Mouse (Mus musculus) testis, adult 2 months (tissue): ENCODE results near the gene Agpat4. TPM values are rescaled to one million over a fixed set of nuclear protein-coding genes. Genes with fewer than 3 reads are reported as not detected.

Experiments used
- H3K27ac ChIP-seq: fragments of 200-500 bp; 2 replicates; pipeline ENCODE4 v1.5.1; 2012; ENCODE audit warnings: low read depth, low read length; ENCODE audit not compliant: control insufficient read depth, insufficient read depth
- H3K27me3 ChIP-seq: fragments of 200-500 bp; 2 replicates; pipeline ENCODE4 v1.6.1; 2012; ENCODE audit warnings: mild to moderate bottlenecking, low read length, moderate library complexity; ENCODE audit not compliant: control insufficient read depth, insufficient read depth
- H3K36me3 ChIP-seq: fragments of 200-500 bp; 2 replicates; pipeline ENCODE4 v1.6.1; 2012; ENCODE audit warnings: mild to moderate bottlenecking, low read length; ENCODE audit not compliant: control insufficient read depth, insufficient read depth
- H3K4me1 ChIP-seq: fragments of 200-500 bp; 2 replicates; pipeline ENCODE4 v1.6.1; 2012; ENCODE audit warnings: low read length; ENCODE audit not compliant: control insufficient read depth, insufficient read depth
- H3K4me3 ChIP-seq: fragments of 200-500 bp; 2 replicates; pipeline ENCODE4 v1.5.1; 2012; ENCODE audit warnings: low read depth, mild to moderate bottlenecking, low read length, moderate library complexity, mixed read lengths; ENCODE audit not compliant: control insufficient read depth
- CTCF ChIP-seq: fragments of 200-500 bp; IDR thresholded peaks from 2 replicates; pipeline ENCODE4 v1.5.1; 2012; ENCODE audit warnings: low read depth, mild to moderate bottlenecking, inconsistent platforms, low read length, moderate library complexity; ENCODE audit not compliant: control insufficient read depth, insufficient read depth, insufficient replicate concordance
- POLR2A ChIP-seq: fragments of 200-500 bp; IDR thresholded peaks from 2 replicates; pipeline ENCODE4 v1.6.1; 2012; ENCODE audit warnings: low read depth, mild to moderate bottlenecking, inconsistent platforms, low read length, moderate library complexity; ENCODE audit not compliant: control insufficient read depth
- polyA plus RNA-seq: library from polyadenylated mRNA; depleted of rRNA; stranded (reverse); fragments of >200 nt; gene quantifications from 2 replicates; pipeline ENCODE4 v1.2.3, GENCODE M21; 2012

The Agpat4 gene
- polyA plus RNA-seq, 1 experiment: 18.4 TPM

DNA sequence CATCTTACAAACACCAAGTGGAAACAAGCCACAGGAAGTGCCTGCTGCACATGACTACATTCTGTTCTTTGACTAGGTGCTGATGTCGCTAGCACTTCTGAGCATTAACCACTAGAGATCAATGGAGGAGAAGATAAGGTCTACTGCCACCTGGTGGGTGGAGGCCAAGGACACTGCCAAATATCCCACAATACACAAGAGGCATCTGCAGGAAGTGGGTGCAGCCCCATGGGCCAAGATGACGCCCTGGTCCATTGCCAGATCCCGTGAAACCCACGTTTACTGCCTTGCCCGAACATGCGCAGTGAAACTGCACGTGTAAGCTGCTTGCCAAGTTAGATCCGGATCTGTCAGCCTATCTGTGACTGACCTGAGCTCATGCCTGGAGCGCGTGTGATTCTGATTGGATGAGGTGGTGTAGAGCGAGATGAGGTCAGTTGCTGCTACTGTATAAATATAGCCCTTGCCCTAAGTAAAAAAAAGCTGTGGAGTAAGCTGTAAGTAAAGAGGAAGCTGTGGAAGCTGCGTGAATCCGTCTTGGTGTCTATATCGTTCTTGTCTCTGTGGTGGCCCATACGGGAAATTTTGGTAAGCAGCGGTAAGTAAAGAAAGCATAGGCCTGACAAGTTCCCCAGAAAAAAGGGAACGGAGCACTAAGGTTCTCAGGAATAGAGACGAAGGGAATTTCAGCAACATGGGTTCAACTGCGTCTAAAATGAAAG lies 131.4 kb downstream of the Agpat4 start:
- no peak overlapping the region for H3K4me3 ChIP-seq
- H3K27ac ChIP-seq: no peak overlapping the region
- no peak for TF ChIP-seq CTCF
- no peak for TF ChIP-seq POLR2A
- no peaks in the 10 kb centered on the region for H3K4me1 ChIP-seq
- H3K27me3 ChIP-seq: no peaks in the 10 kb centered on the region
- H3K36me3 ChIP-seq: peaks cover 7% of the 10 kb centered on the region

DNA sequence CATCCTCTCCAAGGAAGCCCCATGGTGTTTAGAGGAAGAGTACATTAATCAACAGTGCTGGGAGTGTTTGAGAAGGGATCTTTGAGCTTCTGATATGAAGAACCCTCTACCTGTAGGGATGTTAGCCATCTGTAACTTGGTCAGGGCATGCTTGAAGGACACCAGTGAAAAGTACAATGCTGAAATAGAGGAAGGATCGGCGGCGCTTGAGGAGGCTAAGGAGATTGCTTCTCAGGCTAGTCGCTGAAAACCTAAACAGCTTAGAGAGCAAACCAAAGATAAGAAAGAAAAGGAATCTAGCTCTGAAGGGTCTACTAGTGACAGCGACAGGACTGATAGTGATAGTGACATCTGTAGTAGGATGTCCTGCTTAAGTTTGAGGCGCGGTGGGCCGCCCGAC lies 132.1 kb downstream of the Agpat4 start:
- TF ChIP-seq POLR2A (no peak), CTCF (no peak)
- H3K27ac ChIP-seq: no peak overlapping the region
- H3K27me3 ChIP-seq: no peaks in the 10 kb centered on the region
- no peaks in the 10 kb centered on the region for H3K4me1 ChIP-seq
- H3K4me3 ChIP-seq: no peak overlapping the region
- H3K36me3 ChIP-seq: peaks cover 7% of the 10 kb centered on the region

GRCm38 (mm10) chr17:12256142-12256541 lies 137.6 kb downstream of the Agpat4 start:
- Histone ChIP-seq H3K27ac (no peak overlapping the region), H3K4me1 (no peaks in the 10 kb centered on the region), H3K4me3 (no peak overlapping the region), H3K27me3 (no peaks in the 10 kb centered on the region), H3K36me3 (peaks cover 5% of the 10 kb centered on the region)
- TF ChIP-seq CTCF (no peak), POLR2A (no peak)

DNA sequence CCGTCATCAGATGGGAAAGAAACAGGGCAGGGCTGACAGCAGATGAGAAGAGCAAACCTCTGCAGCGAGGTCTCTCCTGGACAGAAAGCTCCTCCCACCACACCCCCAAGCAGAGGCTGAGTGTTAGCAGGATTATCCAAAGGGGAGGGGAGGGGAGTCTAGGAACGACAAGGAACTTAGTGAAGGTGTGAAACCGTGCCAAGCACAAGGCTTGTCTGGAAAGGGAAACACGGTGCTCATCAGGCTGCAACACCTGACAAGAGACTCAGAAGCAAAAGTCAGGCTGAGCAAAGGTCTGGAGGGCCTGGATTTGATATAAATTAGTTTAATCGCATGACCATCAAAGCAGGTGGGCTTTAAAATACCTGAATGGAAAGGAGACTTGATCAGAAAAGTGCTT lies 140.0 kb downstream of the Agpat4 start:
- H3K4me1 ChIP-seq: no peaks in the 10 kb centered on the region
- H3K27ac ChIP-seq: no peak overlapping the region
- TF ChIP-seq POLR2A: no peak
- TF ChIP-seq CTCF: no peak
- peaks cover 3% of the 10 kb centered on the region for H3K36me3 ChIP-seq
- H3K4me3 ChIP-seq: no peak overlapping the region
- no peaks in the 10 kb centered on the region for H3K27me3 ChIP-seq

DNA sequence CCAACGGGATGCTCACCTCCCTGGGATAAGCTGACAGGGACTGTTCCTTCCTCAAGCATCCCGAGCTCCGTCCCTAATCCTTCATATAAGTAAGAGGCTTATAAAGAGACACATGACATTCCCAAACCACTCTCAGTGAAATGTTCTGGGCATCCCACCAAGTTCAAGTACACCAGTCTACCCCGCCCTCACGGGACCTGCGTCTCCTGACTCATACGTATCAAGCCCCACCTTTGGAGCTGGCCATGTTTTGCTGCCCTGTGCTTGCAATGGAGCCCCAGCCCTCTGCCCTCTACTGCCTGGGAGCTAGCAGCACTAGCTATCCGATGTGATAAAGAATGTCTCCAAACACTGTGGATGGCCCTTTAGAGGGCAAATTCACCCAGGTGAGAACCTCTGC lies 141.5 kb downstream of the Agpat4 start:
- Histone ChIP-seq H3K36me3 (no peaks in the 10 kb centered on the region; the same call in none of the 2 replicates), H3K27me3 (no peaks in the 10 kb centered on the region), H3K27ac (no peak overlapping the region), H3K4me3 (no peak overlapping the region), H3K4me1 (no peaks in the 10 kb centered on the region)
- TF ChIP-seq CTCF (no peak), POLR2A (no peak)

GRCm38 (mm10) chr17:12261376-12261775 lies 142.9 kb downstream of the Agpat4 start:
- H3K27me3 ChIP-seq: no peaks in the 10 kb centered on the region
- no peaks in the 10 kb centered on the region; the same call in none of the 2 replicates for H3K36me3 ChIP-seq
- no peak overlapping the region for H3K4me3 ChIP-seq
- TF ChIP-seq CTCF (no peak), POLR2A (no peak)
- H3K27ac ChIP-seq: no peak overlapping the region
- no peaks in the 10 kb centered on the region for H3K4me1 ChIP-seq

DNA sequence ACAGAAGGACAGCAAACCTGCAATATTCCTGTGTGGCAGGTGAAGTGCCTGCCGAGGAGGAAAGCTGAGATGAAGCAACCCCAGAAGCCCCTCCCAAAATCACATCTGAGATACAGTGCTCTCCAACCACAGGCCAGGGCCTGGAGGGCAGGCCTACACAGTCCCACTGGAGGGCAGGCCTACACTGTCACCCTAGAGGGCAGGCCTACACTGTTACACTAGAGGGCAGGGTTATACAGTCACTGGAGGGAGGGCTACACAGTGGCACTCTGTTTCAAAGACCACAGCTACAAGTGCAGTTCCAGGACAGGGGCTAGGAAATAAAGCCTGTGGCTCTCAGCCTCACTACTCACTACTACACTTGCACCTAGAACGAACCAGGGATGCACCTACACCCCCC lies 143.4 kb downstream of the Agpat4 start:
- H3K27me3 ChIP-seq: no peaks in the 10 kb centered on the region
- H3K27ac ChIP-seq: no peak overlapping the region
- TF ChIP-seq POLR2A (no peak), CTCF (no peak)
- H3K36me3 ChIP-seq: no peaks in the 10 kb centered on the region; the same call in none of the 2 replicates
- H3K4me1 ChIP-seq: no peaks in the 10 kb centered on the region
- H3K4me3 ChIP-seq: no peak overlapping the region

- Histone ChIP-seq H3K4me3 (no peak overlapping the region), H3K27me3 (no peaks in the 10 kb centered on the region), H3K36me3 (no peaks in the 10 kb centered on the region; the same call in none of the 2 replicates), H3K4me1 (no peaks in the 10 kb centered on the region), H3K27ac (no peak overlapping the region)
- TF ChIP-seq CTCF (no peak), POLR2A (no peak)
Observed at GRCm38 (mm10) chr17:12262851-12263250, 144.3 kb downstream of the Agpat4 start.
